Mouse (Mus musculus): ENCODE measurements around the gene Gm20388. TPM values are rescaled to one million over a fixed set of nuclear protein-coding genes. Genes with fewer than 3 reads are reported as not detected.

Gm20388 gene
- polyA plus RNA-seq, 1 experiment from 2014 or later, result 3.6 TPM

DNA sequence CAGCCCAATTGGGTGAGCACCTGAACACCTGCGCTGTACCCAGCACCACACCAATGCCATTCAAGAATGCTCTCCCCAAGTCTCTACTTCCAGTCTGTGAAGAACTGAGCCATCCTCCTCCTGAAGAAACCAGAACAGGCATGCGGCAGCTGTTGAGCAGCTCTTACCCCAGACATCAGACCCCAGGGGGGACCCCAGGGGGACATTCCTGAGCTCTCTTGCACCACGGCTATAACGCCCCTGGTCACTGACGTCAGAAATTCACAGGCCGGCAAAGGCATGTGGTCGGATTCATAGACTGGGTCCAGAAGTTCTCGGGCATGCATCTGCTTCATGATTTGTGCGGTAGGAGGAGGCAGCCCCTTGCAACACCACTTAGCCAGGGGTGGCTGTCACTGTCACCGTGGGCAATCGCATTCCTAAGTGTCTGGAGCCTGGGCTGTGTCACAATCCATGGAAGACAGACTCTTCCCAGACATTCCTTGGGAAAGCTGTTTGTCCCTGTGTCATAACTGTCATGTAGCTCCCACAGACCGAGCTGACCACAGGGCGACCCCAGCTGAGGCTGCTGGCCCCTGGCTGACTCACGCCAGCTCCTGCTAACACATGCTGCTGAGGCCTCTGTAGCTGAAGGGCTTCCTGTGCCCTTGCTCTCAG lies 2256.7 kb downstream of the Gm20388 start:
- 76% methylated on average over 14 of the region's 14 CpGs for WGBS

DNA sequence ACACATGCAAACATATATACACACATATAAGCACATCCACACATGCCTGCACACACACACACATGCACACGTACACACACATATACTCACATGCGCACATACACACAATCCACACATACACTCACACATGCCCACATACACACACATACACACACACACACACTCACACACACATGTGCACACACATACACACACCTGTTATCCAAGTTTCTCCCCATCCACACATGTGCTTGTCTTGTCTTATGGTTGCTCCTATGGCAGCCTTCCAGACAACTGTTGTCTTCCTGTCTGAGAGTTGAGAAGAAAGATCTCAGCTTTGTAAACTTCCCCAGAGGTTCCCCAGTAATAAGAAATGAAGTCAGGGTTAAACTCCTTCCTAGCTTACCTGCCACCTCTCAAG lies 2258.8 kb downstream of the Gm20388 start:
- no peak overlapping the region for H3K27ac ChIP-seq (replicated peaks)
- H3K4me3 ChIP-seq, result no peak overlapping the region
- no peaks in the 10 kb centered on the region for H3K36me3 ChIP-seq (replicated peaks)
- H3K27me3 ChIP-seq (replicated peaks; ENCODE audit: low read depth, poor library complexity, severe bottlenecking), result peaks cover 4% of the 10 kb centered on the region; the same call in 1 of the 2 replicates
- H3K4me1 ChIP-seq, result peaks cover 25% of the 10 kb centered on the region
- no peaks in the 10 kb centered on the region for H3K9me3 ChIP-seq
- 95% methylated on average over 2 of the region's 2 CpGs for WGBS
- no peak for DNase-seq (ENCODE audit: low spot score)

More for the DNA sequence above, 2256.7 kb downstream of the Gm20388 start:
- no peak for DNase-seq (ENCODE audit: low spot score)
- no peaks in the 10 kb centered on the region for H3K9me3 ChIP-seq
- H3K27me3 ChIP-seq (replicated peaks; ENCODE audit: low read depth, poor library complexity, severe bottlenecking), result peaks cover 4% of the 10 kb centered on the region; the same call in 1 of the 2 replicates
- peaks cover 16% of the 10 kb centered on the region for H3K4me1 ChIP-seq
- H3K36me3 ChIP-seq (replicated peaks), result no peaks in the 10 kb centered on the region
- no peak overlapping the region for H3K27ac ChIP-seq (replicated peaks)
- H3K4me3 ChIP-seq, result no peak overlapping the region

DNA sequence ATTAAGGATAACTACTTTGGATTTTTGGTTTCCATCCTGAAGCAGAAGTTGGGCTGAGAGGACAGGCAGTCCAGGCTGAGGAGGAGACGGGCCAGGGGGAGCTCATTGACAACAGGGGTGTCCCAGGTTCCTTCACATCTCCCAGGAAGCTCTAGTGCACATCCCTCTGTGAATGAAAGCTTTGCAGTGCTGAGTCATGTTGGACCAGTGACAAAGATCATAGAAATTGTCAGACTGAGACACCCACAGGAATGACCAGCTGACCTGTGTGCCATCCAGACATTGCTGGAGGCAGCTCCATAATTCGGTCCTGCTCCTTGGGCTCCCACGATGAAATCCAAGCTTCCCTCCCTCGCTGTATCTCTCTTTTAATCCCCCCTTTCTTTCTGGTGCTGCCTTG lies 2261.2 kb downstream of the Gm20388 start:
- H3K4me3 ChIP-seq, result no peak overlapping the region
- H3K4me1 ChIP-seq, result peaks cover 40% of the 10 kb centered on the region
- no peak overlapping the region for H3K27ac ChIP-seq (replicated peaks)
- no peaks in the 10 kb centered on the region for H3K36me3 ChIP-seq (replicated peaks)
- no peaks in the 10 kb centered on the region for H3K9me3 ChIP-seq
- H3K27me3 ChIP-seq (replicated peaks; ENCODE audit: low read depth, poor library complexity, severe bottlenecking), result peaks cover 4% of the 10 kb centered on the region; the same call in 1 of the 2 replicates
- no peak for DNase-seq (ENCODE audit: low spot score)
- WGBS, result 82% methylated on average over 4 of the region's 4 CpGs

DNA sequence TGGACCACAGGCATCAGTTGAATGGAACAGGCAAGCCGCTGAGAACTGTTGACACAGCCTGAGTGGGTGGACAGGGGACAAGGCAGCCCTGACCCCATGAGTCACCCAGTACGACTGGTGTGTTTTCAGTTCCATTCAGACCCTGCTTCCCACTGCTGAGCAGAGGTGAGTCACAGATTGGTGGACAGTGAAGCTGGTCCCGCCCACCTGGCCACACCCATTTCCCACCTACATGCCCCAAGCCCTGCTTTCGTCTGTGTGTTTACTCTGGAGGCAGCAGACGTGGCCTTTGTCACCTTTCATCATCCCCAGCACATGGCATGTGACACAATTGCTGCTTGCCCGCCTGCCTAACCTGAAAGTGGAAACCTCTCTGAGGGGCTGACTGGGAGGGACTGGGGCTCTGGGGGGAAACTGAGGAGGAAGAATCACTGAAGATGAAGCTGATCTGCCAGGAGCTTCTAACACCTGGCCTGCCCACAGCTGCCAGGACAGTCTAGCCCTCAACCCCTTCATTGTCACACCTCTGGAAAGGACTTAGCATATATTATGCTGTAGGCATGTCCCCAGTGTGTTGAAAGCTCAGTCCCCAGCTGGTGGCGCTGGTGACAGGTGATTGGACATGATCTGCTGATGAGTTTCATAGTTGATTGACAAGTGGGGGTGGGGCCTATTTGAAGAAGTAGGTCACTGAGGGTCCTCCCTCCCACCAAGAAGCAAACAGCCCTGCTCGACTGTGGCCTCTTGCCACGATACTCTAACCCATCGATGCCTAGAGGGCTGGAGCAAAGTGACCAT lies 2263.7 kb downstream of the Gm20388 start:
- Histone ChIP-seq H3K36me3 (replicated peaks) (no peaks in the 10 kb centered on the region), H3K27ac (replicated peaks) (no peak overlapping the region), H3K4me3 (no peak overlapping the region), H3K27me3 (replicated peaks; ENCODE audit: low read depth, poor library complexity, severe bottlenecking) (peaks cover 4% of the 10 kb centered on the region; the same call in 1 of the 2 replicates), H3K4me1 (peaks cover 36% of the 10 kb centered on the region), H3K9me3 (no peaks in the 10 kb centered on the region)
- 36% methylated on average over 10 of the region's 10 CpGs for WGBS
- DNase-seq (ENCODE audit: low spot score), result peak; percentile 26

DNA sequence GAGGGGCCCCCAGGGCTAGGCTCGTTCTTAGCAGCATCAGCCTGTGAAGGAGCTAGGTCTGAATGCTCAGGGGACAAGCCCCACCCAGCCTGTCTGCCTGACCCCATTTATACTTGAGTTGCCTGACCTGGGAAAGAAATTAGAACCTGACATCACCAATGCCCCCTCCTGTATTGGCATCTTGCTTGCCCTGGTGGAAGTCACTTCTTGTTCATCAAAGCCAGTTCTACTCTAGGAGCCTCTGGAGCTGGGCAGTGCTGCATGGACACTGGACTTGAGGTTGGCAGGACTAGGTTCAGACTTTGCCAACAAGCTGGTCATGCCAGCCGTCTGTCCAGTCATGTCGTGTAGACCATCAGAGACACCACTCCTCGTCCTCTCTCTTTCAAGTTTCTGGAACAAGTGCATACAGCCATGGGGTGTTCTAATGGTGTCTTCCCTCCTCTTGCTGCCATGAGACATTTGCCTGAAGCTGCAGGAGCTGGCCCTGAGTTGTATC lies 2267.8 kb downstream of the Gm20388 start:
- 71% methylated on average over 4 of the region's 4 CpGs for WGBS
- Histone ChIP-seq H3K27ac (replicated peaks) (no peak overlapping the region), H3K27me3 (replicated peaks; ENCODE audit: low read depth, poor library complexity, severe bottlenecking) (no peaks in the 10 kb centered on the region), H3K4me1 (peaks cover 27% of the 10 kb centered on the region), H3K9me3 (no peaks in the 10 kb centered on the region), H3K4me3 (no peak overlapping the region), H3K36me3 (replicated peaks) (no peaks in the 10 kb centered on the region)
- no peak for DNase-seq (ENCODE audit: low spot score)

DNA sequence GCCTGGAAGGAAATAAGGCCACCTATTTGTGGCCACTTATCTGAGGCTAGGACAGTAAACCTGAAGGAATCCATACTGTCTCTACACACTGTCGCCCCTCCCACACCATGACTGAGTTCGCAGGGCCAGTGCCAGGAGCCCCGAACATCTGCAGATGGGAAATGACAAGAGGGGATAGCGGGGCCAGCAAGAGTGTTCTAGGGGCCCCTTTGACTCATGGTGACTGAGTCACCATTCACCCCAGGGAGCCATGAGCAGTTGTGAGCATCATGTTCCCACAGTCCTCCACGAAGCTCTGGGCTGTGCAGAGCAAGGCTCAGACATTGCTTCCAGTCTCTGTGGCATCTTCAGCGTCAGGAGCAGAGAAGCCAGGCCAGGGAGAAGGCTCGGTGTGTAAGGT lies 2268.7 kb downstream of the Gm20388 start:
- H3K4me3 ChIP-seq, result no peak overlapping the region
- 85% methylated on average over 7 of the region's 7 CpGs for WGBS
- no peaks in the 10 kb centered on the region for H3K36me3 ChIP-seq (replicated peaks)
- H3K4me1 ChIP-seq, result peaks cover 22% of the 10 kb centered on the region
- no peak overlapping the region for H3K27ac ChIP-seq (replicated peaks)
- no peak for DNase-seq (ENCODE audit: low spot score)
- H3K27me3 ChIP-seq (replicated peaks; ENCODE audit: low read depth, poor library complexity, severe bottlenecking), result no peaks in the 10 kb centered on the region
- no peaks in the 10 kb centered on the region for H3K9me3 ChIP-seq

DNA sequence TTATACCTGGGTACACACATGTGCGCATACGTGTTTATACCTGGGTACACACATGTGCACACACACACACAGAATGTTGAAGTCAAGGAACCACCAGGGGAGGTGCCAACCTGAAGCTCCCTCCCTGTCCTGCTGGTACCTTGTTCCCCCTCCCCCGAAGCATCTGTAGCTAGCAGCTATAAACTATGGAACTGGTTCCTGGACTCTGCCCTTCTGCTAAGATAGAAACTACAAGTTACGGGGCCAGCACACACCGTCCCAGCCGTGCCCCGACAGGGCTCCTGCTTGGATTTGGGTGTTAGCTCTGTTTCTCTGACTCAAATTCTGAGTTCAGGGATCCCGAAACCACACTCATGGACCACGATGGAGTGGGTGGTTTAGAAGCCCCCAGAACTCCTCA lies 2269.5 kb downstream of the Gm20388 start:
- H3K4me3 ChIP-seq, result no peak overlapping the region
- H3K27ac ChIP-seq (replicated peaks), result no peak overlapping the region
- 91% methylated on average over 9 of the region's 9 CpGs for WGBS
- no peaks in the 10 kb centered on the region for H3K36me3 ChIP-seq (replicated peaks)
- H3K9me3 ChIP-seq, result no peaks in the 10 kb centered on the region
- H3K4me1 ChIP-seq, result peaks cover 22% of the 10 kb centered on the region
- no peak for DNase-seq (ENCODE audit: low spot score)
- H3K27me3 ChIP-seq (replicated peaks; ENCODE audit: low read depth, poor library complexity, severe bottlenecking), result 0 out of 2 replicates have a peak, but pooled peaks cover 5% of the 10 kb centered on the region

DNA sequence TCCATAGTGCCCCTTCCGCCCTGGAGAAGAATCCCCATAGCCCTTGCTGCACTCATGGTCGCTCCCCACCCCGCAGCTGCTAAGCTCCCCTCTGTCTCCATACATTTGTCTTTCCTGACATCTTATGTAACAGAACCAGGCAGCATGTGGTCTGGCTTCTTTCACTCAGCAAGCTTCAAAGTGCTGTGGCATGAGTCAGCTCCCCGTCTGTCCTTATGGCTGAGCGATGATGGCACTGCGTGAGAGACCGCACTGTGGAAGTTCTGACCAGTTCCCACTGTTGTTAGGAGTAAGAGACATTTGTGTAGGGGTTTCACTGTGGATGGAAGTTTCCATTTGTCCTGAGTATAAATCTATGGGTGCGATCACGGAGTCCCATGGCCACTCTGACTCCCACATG lies 2270.8 kb downstream of the Gm20388 start:
- DNase-seq (ENCODE audit: low spot score), result no peak
- no peak overlapping the region for H3K27ac ChIP-seq (replicated peaks)
- no peaks in the 10 kb centered on the region for H3K36me3 ChIP-seq (replicated peaks)
- WGBS, result 86% methylated on average over 9 of the region's 9 CpGs
- no peaks in the 10 kb centered on the region for H3K9me3 ChIP-seq
- peaks cover 15% of the 10 kb centered on the region for H3K4me1 ChIP-seq
- H3K4me3 ChIP-seq, result no peak overlapping the region
- H3K27me3 ChIP-seq (replicated peaks; ENCODE audit: low read depth, poor library complexity, severe bottlenecking), result 0 out of 2 replicates have a peak, but pooled peaks cover 5% of the 10 kb centered on the region

DNA sequence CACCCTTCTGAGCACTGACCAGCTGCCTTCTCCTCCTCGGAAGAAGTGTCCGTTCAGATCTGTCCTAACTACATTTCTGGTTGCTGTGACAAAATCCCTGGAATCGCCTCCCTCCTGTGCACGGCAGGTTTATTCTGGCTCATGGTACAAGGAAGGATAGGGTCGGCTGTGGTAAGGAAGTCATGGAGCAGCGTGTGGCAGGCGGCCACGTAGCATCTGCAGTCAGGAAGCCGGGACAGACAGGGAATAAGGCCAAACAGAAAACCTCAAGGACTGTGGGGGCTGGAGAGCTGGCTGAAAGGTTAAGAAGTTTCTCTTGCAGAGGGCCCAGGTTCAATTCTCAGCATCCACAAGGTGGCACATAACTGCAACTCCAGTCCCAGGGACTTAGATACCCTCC lies 2271.3 kb downstream of the Gm20388 start:
- Histone ChIP-seq H3K4me1 (peaks cover 15% of the 10 kb centered on the region), H3K36me3 (replicated peaks) (no peaks in the 10 kb centered on the region), H3K27ac (replicated peaks) (no peak overlapping the region), H3K4me3 (no peak overlapping the region), H3K27me3 (replicated peaks; ENCODE audit: low read depth, poor library complexity, severe bottlenecking) (0 out of 2 replicates have a peak, but pooled peaks cover 5% of the 10 kb centered on the region), H3K9me3 (no peaks in the 10 kb centered on the region)
- WGBS, result 83% methylated on average over 9 of the region's 9 CpGs
- DNase-seq (ENCODE audit: low spot score), result no peak

DNA sequence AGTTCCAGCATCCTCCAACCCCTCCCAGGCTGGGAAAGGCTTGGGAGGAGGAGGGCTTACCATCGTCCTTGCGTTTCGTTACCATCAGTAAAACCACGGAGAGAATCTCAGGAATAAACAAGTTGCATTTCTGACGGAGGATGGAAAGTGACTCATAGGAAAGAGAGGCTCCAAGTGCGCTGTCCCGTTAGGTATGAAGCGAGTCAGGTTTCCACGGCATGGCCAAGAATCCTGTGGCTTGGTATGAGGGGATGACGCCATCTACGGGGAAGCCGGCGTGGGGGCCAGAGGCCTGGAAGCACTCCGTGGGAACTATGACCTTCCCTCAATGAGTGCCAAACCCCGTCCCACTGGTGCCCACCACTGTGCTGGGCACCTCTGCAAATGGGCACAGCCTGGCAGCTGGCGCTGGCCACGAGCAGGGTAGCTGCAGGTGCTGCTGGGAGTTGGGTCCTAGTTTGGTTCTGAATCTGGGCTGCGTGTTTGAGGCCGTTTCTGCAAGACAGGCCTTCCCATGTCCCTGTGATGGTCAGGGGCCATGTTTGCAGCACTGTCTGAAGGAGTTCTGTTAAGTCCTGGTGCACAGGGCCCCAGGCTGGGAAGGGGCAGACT lies 2275.8 kb downstream of the Gm20388 start:
- 0 out of 2 replicates have a peak, but pooled peaks cover 9% of the 10 kb centered on the region for H3K27me3 ChIP-seq (replicated peaks; ENCODE audit: low read depth, poor library complexity, severe bottlenecking)
- no peak for DNase-seq (ENCODE audit: low spot score)
- WGBS, result 92% methylated on average over 19 of the region's 19 CpGs
- no peaks in the 10 kb centered on the region for H3K36me3 ChIP-seq (replicated peaks)
- no peak overlapping the region for H3K27ac ChIP-seq (replicated peaks)
- no peak overlapping the region for H3K4me3 ChIP-seq
- peaks cover 26% of the 10 kb centered on the region for H3K4me1 ChIP-seq
- H3K9me3 ChIP-seq, result no peaks in the 10 kb centered on the region

DNA sequence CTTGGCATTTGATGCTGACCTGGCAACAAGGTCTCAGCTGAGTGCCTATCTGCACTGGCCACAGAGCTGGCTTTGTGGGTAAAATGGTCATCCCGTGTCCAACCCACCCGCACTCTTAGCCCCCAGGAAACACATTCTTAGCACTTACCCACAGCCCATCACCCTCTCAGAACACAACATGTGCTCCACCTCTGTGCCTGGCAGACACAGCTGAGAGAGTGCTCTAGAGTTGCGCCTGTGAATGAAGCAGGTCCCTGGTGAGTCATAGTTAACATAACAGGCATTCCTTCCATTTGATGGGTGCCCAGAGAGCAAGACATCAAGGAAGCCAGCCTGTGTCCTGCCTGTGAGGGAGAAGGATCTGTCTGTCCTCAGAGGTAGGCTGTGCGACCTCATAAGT lies 2276.6 kb downstream of the Gm20388 start:
- Histone ChIP-seq H3K4me1 (peaks cover 25% of the 10 kb centered on the region), H3K4me3 (no peak overlapping the region), H3K9me3 (no peaks in the 10 kb centered on the region), H3K27me3 (replicated peaks; ENCODE audit: low read depth, poor library complexity, severe bottlenecking) (0 out of 2 replicates have a peak, but pooled peaks cover 9% of the 10 kb centered on the region), H3K36me3 (replicated peaks) (no peaks in the 10 kb centered on the region), H3K27ac (replicated peaks) (no peak overlapping the region)
- DNase-seq (ENCODE audit: low spot score), result no peak
- WGBS, result 85% methylated on average over 4 of the region's 4 CpGs

DNA sequence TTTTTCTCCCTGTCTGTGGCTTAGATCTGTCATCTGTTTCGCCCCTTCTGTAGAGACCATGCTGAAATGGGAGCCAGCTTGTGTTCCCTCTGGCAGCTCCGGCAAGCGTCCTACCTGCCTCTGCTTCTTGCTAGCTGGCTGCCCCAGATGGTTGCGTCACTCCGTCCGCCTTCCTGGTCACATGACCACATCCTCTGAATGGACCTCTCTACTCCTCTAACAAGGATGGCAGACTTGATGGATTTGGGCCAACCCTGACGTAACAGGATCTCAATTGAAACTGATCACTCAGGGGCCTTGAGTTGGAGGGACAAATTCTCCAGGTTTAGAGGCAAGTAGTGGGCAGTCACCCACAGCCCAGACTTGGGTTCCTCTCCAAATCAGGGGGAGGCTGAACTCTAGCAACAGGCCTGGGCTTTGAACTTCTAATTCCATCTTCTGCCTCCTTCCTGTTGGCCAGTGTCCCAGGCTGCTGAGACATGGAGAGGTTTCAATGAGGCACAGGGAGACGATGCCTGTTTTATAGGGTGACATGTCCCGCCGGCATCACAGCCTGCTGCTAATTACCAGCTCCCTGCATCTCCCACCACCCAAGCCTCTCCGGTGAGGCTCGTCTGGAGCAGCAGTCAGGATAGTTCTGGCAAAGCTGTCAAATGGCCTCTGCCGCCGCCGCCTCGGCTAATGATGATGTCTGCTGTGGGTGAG lies 2279.9 kb downstream of the Gm20388 start:
- DNase-seq (ENCODE audit: low spot score), result no peak

More for the DNA sequence above, 2279.9 kb downstream of the Gm20388 start:
- Histone ChIP-seq H3K27ac (replicated peaks) (no peak overlapping the region), H3K27me3 (replicated peaks; ENCODE audit: low read depth, poor library complexity, severe bottlenecking) (0 out of 2 replicates have a peak, but pooled peaks cover 9% of the 10 kb centered on the region), H3K36me3 (replicated peaks) (no peaks in the 10 kb centered on the region), H3K4me1 (peaks cover 38% of the 10 kb centered on the region), H3K4me3 (no peak overlapping the region), H3K9me3 (no peaks in the 10 kb centered on the region)
- WGBS, result 70% methylated on average over 16 of the region's 16 CpGs

All from embryonic facial prominence, embryonic 10.5 days (tissue).